Mouse (Mus musculus): ENCODE measurements around the gene Rhot1. TPM values are rescaled to one million over a fixed set of nuclear protein-coding genes. Genes with fewer than 3 reads are reported as not detected.

Rhot1 gene
- 50.7 and 55.2 TPM in 2 replicates for polyA plus RNA-seq (2014; fragmentation: Nextera tagmentation; extraction: Ambion mirVana)

DNA sequence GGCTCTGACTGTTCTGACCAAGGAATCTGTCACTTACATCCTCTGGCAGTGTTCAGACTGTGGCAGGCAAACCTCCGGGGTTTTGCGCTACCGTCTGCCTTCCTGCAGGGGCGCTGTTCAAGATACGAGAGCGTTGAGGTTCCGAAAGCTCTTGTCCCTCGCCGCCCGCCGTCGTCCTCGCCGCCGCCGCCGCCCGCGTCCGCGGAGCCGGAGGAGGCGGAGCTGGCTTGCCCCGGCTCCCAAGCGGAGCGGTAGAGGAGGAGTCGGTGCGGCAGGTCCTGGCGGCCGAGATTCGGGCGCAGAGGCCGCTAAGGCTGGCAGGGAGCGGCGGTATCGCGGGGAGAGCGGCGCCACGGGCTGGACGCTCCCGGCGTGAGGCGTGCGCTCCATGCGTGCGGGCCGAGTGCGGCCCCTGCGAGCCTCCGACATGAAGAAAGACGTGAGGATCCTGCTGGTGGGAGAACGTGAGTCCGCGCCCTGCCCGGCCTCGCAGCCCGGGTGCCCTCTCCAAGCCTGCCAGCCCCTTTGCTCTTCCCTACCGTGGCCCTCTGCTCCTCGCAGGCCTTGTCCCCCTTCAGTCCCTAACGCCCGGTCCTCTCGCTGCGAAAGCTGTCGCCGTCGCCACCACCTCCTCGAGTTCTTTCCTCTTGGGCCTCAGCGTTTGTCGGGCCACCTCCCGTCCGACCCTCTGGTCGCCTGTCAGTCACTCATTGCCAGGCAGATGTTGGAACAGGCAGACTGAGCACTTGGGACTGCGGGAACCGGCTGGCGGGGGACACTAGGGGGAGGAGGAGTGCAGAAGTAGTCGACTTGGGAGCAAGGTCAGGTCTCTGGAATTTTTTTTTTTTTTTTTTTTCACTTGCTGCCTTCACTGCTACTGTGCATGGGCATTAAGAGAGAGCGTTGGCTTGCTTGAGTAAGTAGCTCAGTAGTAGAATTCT, at the start of gene Rhot1:
Gene Rhot1, plus strand, starts transcription at position 160 of the 941 bp plus-strand sequence.
- H3K4me1 ChIP-seq (ENCODE audit: control insufficient read depth, insufficient read depth, low read length): peaks cover 9% of the 10 kb centered on the region; the same call in 1 of the 2 replicates
- H3K27ac ChIP-seq (ENCODE audit: low read length): peak within 1 kb of the TSS; percentile 93
- no peaks in the 10 kb centered on the region for H3K36me3 ChIP-seq (ENCODE audit: control insufficient read depth, insufficient read depth, low read length)
- peak within 1 kb of the TSS; percentile 99 for H3K4me3 ChIP-seq (ENCODE audit: low read depth, low read length)
- no peaks in the 10 kb centered on the region for H3K9me3 ChIP-seq (ENCODE audit: control insufficient read depth, low read depth, low read length)
- H3K4me2 ChIP-seq (replicated peaks; ENCODE audit: low read depth, low read length): peak within 1 kb of the TSS; percentile 70
- peak; percentile 93 for ATAC-seq (ENCODE audit: insufficient number of reproducible peaks, insufficient read depth, low FRiP score, low read depth)
- WGBS: under 1% methylated on average over 76 of the region's 78 CpGs
- H3K27me3 ChIP-seq (ENCODE audit: control insufficient read depth, insufficient read depth, low read length): no peaks in the 10 kb centered on the region
- H3K9ac ChIP-seq (replicated peaks; ENCODE audit: low read depth, low read length): peak within 1 kb of the TSS; percentile 89

- WGBS: 73% methylated on average over 4 of the region's 4 CpGs
- Histone ChIP-seq H3K4me2 (replicated peaks; ENCODE audit: low read depth, low read length) (no peak overlapping the region), H3K36me3 (ENCODE audit: control insufficient read depth, insufficient read depth, low read length) (no peaks in the 10 kb centered on the region), H3K27ac (ENCODE audit: low read length) (no peak overlapping the region), H3K4me1 (ENCODE audit: control insufficient read depth, insufficient read depth, low read length) (no peaks in the 10 kb centered on the region), H3K9ac (replicated peaks; ENCODE audit: low read depth, low read length) (no peak overlapping the region), H3K27me3 (ENCODE audit: control insufficient read depth, insufficient read depth, low read length) (no peaks in the 10 kb centered on the region), H3K4me3 (ENCODE audit: low read depth, low read length) (no peak overlapping the region), H3K9me3 (ENCODE audit: control insufficient read depth, low read depth, low read length) (no peaks in the 10 kb centered on the region)
- no peak for ATAC-seq (ENCODE audit: insufficient number of reproducible peaks, insufficient read depth, low FRiP score, low read depth)
Observed at GRCm38 (mm10) chr11:80161041-80161440, 47.8 kb upstream of the Rhot1 start.

DNA sequence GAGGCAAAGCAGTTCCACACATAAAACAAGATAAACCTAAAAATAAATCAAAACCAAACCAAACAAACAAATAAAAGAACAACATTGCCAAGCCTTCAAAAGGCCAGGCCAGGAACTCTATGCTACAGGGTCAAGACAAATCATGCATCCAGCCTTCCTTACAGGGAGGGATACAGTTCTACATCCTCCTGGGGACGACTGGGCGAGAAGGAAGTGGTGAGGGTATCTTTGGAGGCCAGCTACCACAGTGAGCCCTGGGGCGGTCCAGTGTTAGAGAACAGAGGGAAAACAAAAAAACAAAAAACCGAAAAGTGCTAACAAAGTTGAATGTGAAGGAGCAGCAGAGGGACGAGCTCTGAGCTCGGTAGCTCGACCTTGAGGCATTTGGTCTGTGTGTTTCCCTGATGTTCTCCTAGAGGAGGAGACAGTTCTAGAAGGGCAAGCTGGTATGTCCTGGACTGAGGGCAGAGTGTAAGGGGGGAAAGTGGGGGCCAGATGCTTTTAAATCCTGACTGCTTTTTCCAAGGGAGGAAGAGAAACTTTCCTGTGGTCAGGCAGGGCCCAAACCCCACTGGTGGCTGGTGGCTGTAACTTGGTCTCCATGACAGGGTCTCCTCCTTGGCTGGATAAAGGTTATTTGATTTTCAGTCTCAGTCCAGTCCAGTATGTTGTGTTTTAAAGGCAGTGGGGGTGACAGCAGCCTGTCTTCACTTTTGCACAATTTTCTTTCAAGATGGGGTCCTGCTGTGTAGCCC, 45.3 kb upstream of the Rhot1 start:
- no peak overlapping the region for H3K4me3 ChIP-seq (ENCODE audit: low read depth, low read length)

GRCm38 (mm10) chr11:80164224-80164623, 44.6 kb upstream of the Rhot1 start:
- no peak overlapping the region for H3K27ac ChIP-seq (ENCODE audit: low read length)
- no peak overlapping the region for H3K4me2 ChIP-seq (replicated peaks; ENCODE audit: low read depth, low read length)
- WGBS: 76% methylated on average over 2 of the region's 2 CpGs
- no peaks in the 10 kb centered on the region for H3K9me3 ChIP-seq (ENCODE audit: control insufficient read depth, low read depth, low read length)
- H3K4me1 ChIP-seq (ENCODE audit: control insufficient read depth, insufficient read depth, low read length): no peaks in the 10 kb centered on the region
- H3K27me3 ChIP-seq (ENCODE audit: control insufficient read depth, insufficient read depth, low read length): no peaks in the 10 kb centered on the region
- H3K9ac ChIP-seq (replicated peaks; ENCODE audit: low read depth, low read length): no peak overlapping the region
- no peaks in the 10 kb centered on the region for H3K36me3 ChIP-seq (ENCODE audit: control insufficient read depth, insufficient read depth, low read length)
- H3K4me3 ChIP-seq (ENCODE audit: low read depth, low read length): no peak overlapping the region
- ATAC-seq (ENCODE audit: insufficient number of reproducible peaks, insufficient read depth, low FRiP score, low read depth): no peak

More for the DNA sequence above, 45.3 kb upstream of the Rhot1 start:
- 72% methylated on average over 7 of the region's 7 CpGs for WGBS
- Histone ChIP-seq H3K4me2 (replicated peaks; ENCODE audit: low read depth, low read length) (no peak overlapping the region), H3K9me3 (ENCODE audit: control insufficient read depth, low read depth, low read length) (no peaks in the 10 kb centered on the region), H3K27me3 (ENCODE audit: control insufficient read depth, insufficient read depth, low read length) (no peaks in the 10 kb centered on the region), H3K36me3 (ENCODE audit: control insufficient read depth, insufficient read depth, low read length) (no peaks in the 10 kb centered on the region), H3K9ac (replicated peaks; ENCODE audit: low read depth, low read length) (no peak overlapping the region), H3K27ac (ENCODE audit: low read length) (no peak overlapping the region), H3K4me1 (ENCODE audit: control insufficient read depth, insufficient read depth, low read length) (no peaks in the 10 kb centered on the region)
- ATAC-seq (ENCODE audit: insufficient number of reproducible peaks, insufficient read depth, low FRiP score, low read depth): no peak

- WGBS: 90% methylated on average over 9 of the region's 9 CpGs
- H3K36me3 ChIP-seq (ENCODE audit: control insufficient read depth, insufficient read depth, low read length): no peaks in the 10 kb centered on the region
- H3K4me1 ChIP-seq (ENCODE audit: control insufficient read depth, insufficient read depth, low read length): no peaks in the 10 kb centered on the region
- H3K4me3 ChIP-seq (ENCODE audit: low read depth, low read length): no peak overlapping the region
- no peak for ATAC-seq (ENCODE audit: insufficient number of reproducible peaks, insufficient read depth, low FRiP score, low read depth)
- H3K4me2 ChIP-seq (replicated peaks; ENCODE audit: low read depth, low read length): no peak overlapping the region
- no peak overlapping the region for H3K9ac ChIP-seq (replicated peaks; ENCODE audit: low read depth, low read length)
- no peaks in the 10 kb centered on the region for H3K9me3 ChIP-seq (ENCODE audit: control insufficient read depth, low read depth, low read length)
- H3K27ac ChIP-seq (ENCODE audit: low read length): no peak overlapping the region
- H3K27me3 ChIP-seq (ENCODE audit: control insufficient read depth, insufficient read depth, low read length): no peaks in the 10 kb centered on the region
Observed at GRCm38 (mm10) chr11:80168121-80168520, 40.7 kb upstream of the Rhot1 start.

DNA sequence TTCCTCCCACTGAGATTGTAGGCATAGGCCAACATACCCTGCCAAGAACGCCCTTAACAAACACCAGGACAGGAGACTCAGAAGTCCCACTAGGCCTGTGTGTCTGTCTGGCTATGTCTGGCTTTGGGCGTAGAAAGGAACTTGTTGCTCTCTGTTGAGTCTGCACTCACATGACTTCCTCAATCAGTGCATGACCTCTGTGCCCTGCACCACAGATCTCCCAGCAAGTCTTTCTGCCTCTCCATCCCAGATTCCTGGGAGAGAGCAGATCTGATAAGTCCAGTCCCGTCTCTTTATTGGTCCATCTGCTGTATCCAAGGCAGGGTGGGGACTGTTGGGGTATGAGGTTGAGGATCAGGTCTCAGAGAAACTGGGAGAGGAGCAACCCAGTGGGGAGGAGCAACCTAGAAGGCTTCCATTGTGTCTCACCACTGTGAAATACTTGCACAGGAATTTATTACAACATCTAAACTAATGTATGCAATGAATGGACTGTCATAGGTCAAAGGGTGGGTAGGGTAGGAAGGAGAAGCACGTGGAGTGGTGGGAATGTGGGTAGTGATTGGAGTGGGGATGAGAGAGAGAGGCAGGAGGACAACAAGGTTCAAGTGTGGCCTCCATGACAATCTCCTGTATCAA, 40.1 kb upstream of the Rhot1 start:
- Histone ChIP-seq H3K4me1 (ENCODE audit: control insufficient read depth, insufficient read depth, low read length) (no peaks in the 10 kb centered on the region), H3K4me2 (replicated peaks; ENCODE audit: low read depth, low read length) (no peak overlapping the region), H3K9me3 (ENCODE audit: control insufficient read depth, low read depth, low read length) (no peaks in the 10 kb centered on the region), H3K4me3 (ENCODE audit: low read depth, low read length) (no peak overlapping the region), H3K27me3 (ENCODE audit: control insufficient read depth, insufficient read depth, low read length) (no peaks in the 10 kb centered on the region), H3K36me3 (ENCODE audit: control insufficient read depth, insufficient read depth, low read length) (no peaks in the 10 kb centered on the region), H3K9ac (replicated peaks; ENCODE audit: low read depth, low read length) (no peak overlapping the region), H3K27ac (ENCODE audit: low read length) (no peak overlapping the region)
- no peak for ATAC-seq (ENCODE audit: insufficient number of reproducible peaks, insufficient read depth, low FRiP score, low read depth)
- WGBS: 66% methylated on average over 4 of the region's 4 CpGs

DNA sequence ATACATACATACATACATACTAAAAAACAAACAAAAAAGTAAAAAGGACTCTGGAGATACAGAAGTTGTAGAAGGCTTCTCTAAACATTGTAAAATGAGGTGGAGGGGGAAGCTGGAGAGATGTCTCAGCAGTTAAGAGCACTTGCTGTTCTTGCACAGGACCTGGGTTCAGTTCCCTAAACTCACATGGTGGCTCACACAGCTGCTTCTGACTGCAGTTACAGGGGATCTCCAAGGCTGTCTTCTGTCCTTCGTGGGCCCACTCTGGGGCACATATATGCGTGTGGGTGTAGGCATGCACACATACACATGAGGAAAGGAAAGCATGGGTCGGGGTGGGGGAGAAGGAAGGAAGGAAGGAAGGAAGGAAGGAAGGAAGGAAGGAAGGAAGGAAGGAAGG, 39.2 kb upstream of the Rhot1 start:
- ATAC-seq (ENCODE audit: insufficient number of reproducible peaks, insufficient read depth, low FRiP score, low read depth): no peak
- WGBS: 73% methylated on average over 3 of the region's 3 CpGs
- no peak overlapping the region for H3K9ac ChIP-seq (replicated peaks; ENCODE audit: low read depth, low read length)
- H3K9me3 ChIP-seq (ENCODE audit: control insufficient read depth, low read depth, low read length): no peaks in the 10 kb centered on the region
- H3K36me3 ChIP-seq (ENCODE audit: control insufficient read depth, insufficient read depth, low read length): no peaks in the 10 kb centered on the region
- H3K4me1 ChIP-seq (ENCODE audit: control insufficient read depth, insufficient read depth, low read length): no peaks in the 10 kb centered on the region
- no peaks in the 10 kb centered on the region for H3K27me3 ChIP-seq (ENCODE audit: control insufficient read depth, insufficient read depth, low read length)
- no peak overlapping the region for H3K4me2 ChIP-seq (replicated peaks; ENCODE audit: low read depth, low read length)
- H3K27ac ChIP-seq (ENCODE audit: low read length): no peak overlapping the region
- no peak overlapping the region for H3K4me3 ChIP-seq (ENCODE audit: low read depth, low read length)

- WGBS: 63% methylated on average over 5 of the region's 5 CpGs
- no peak for ATAC-seq (ENCODE audit: insufficient number of reproducible peaks, insufficient read depth, low FRiP score, low read depth)
- H3K4me2 ChIP-seq (replicated peaks; ENCODE audit: low read depth, low read length): no peak overlapping the region
Observed at GRCm38 (mm10) chr11:80170351-80170750, 38.5 kb upstream of the Rhot1 start.

More at GRCm38 (mm10) chr11:80170351-80170750, 38.5 kb upstream of the Rhot1 start:
- Histone ChIP-seq H3K9ac (replicated peaks; ENCODE audit: low read depth, low read length) (no peak overlapping the region), H3K27me3 (ENCODE audit: control insufficient read depth, insufficient read depth, low read length) (no peaks in the 10 kb centered on the region), H3K9me3 (ENCODE audit: control insufficient read depth, low read depth, low read length) (no peaks in the 10 kb centered on the region), H3K4me3 (ENCODE audit: low read depth, low read length) (no peak overlapping the region), H3K27ac (ENCODE audit: low read length) (no peak overlapping the region), H3K4me1 (ENCODE audit: control insufficient read depth, insufficient read depth, low read length) (no peaks in the 10 kb centered on the region), H3K36me3 (ENCODE audit: control insufficient read depth, insufficient read depth, low read length) (no peaks in the 10 kb centered on the region)
